Mouse (Mus musculus) heart, embryonic 11.5 days (tissue): ENCODE measurements around the gene Lmo4. TPM values are rescaled to one million over a fixed set of nuclear protein-coding genes. Genes with fewer than 3 reads are reported as not detected.

ENCODE experiments used
- ATAC-seq: fragments of 200-750 bp; cut with Nextera tagmentation; replicated peaks from 2 replicates; pipeline ENCODE4 v1.8.0; 2017; ENCODE audit warnings: moderate library complexity; ENCODE audit not compliant: insufficient number of reproducible peaks, low FRiP score, low TSS enrichment
- H3K27ac ChIP-seq: fragments of 300-500 bp; sonication (generic); 2 replicates; pipeline ENCODE4 v1.5.1; 2014; ENCODE audit warnings: mild to moderate bottlenecking, low read depth, low read length
- H3K27me3 ChIP-seq: fragments of 300-500 bp; sonication (generic); 2 replicates; pipeline ENCODE4 v1.6.1; 2014; ENCODE audit warnings: mild to moderate bottlenecking, low read length, mixed read lengths; ENCODE audit not compliant: control insufficient read depth, insufficient read depth
- H3K36me3 ChIP-seq: fragments of 300-500 bp; sonication (generic); 2 replicates; pipeline ENCODE4 v1.6.1; 2014; ENCODE audit warnings: mild to moderate bottlenecking, low read length, moderate library complexity, mixed read lengths; ENCODE audit not compliant: control insufficient read depth, insufficient read depth
- H3K4me1 ChIP-seq: fragments of 300-500 bp; sonication (generic); 2 replicates; pipeline ENCODE4 v1.6.1; 2014; ENCODE audit warnings: low read length; ENCODE audit not compliant: control insufficient read depth, insufficient read depth
- H3K4me2 ChIP-seq: fragments of 300-500 bp; sonication (generic); 2 replicates; pipeline ENCODE4 v1.6.1; 2014; ENCODE audit warnings: mild to moderate bottlenecking, moderate library complexity
- H3K4me3 ChIP-seq: fragments of 300-500 bp; sonication (generic); 2 replicates; pipeline ENCODE4 v1.5.1; 2014; ENCODE audit warnings: low read depth, low read length
- H3K9ac ChIP-seq: fragments of 300-500 bp; sonication (generic); 2 replicates; pipeline ENCODE4 v1.6.1; 2014; ENCODE audit warnings: mild to moderate bottlenecking, low read depth, low read length, moderate library complexity
- H3K9me3 ChIP-seq: fragments of 300-500 bp; sonication (generic); replicated peaks from 2 replicates; pipeline ENCODE4 v1.6.1; 2016; ENCODE audit warnings: low read length; ENCODE audit not compliant: control insufficient read depth
- WGBS: fragments of 180-500 bp; shearing (Covaris S2); extraction: QIAGEN DNeasy Blood & Tissue Kit; methylation state at CpG from one replicate; pipeline ENCODE4 v1.1.7; 2014; ENCODE audit not compliant: insufficient replicate concordance; 5-methylcytosine and 5-hydroxymethylcytosine counted together
- polyA plus RNA-seq: library from polyadenylated mRNA; unstranded; fragments of >200 nt; fragmentation: Nextera tagmentation; extraction: Ambion mirVana; gene quantifications from 2 replicates; pipeline ENCODE4 v1.2.1, GENCODE M21; 2014

The Lmo4 gene
- polyA plus RNA-seq, 1 experiment from 2014 or later, result 53.4 TPM

- Histone ChIP-seq H3K9me3 (no peaks in the 10 kb centered on the region), H3K4me2 (no peak overlapping the region), H3K9ac (no peak overlapping the region), H3K27me3 (no peaks in the 10 kb centered on the region), H3K36me3 (no peaks in the 10 kb centered on the region), H3K27ac (no peak overlapping the region), H3K4me3 (no peak overlapping the region), H3K4me1 (peaks cover 3% of the 10 kb centered on the region; the same call in 1 of the 2 replicates)
- WGBS, result 73% methylated on average over 6 of the region's 6 CpGs
- ATAC-seq, result no peak
Observed at GRCm38 (mm10) chr3:144231931-144232330, 26.9 kb upstream of the Lmo4 start.

- H3K9ac ChIP-seq, result no peak overlapping the region
- H3K27me3 ChIP-seq, result no peaks in the 10 kb centered on the region
- no peak overlapping the region for H3K4me3 ChIP-seq
- ATAC-seq, result no peak
- no peak overlapping the region for H3K4me2 ChIP-seq
- 56% methylated on average over 7 of the region's 7 CpGs for WGBS
- no peaks in the 10 kb centered on the region for H3K9me3 ChIP-seq
- H3K36me3 ChIP-seq, result no peaks in the 10 kb centered on the region
- H3K4me1 ChIP-seq, result peaks cover 3% of the 10 kb centered on the region; the same call in 1 of the 2 replicates
- H3K27ac ChIP-seq, result no peak overlapping the region
Observed at GRCm38 (mm10) chr3:144231419-144231818, 26.4 kb upstream of the Lmo4 start.

GRCm38 (mm10) chr3:144230016-144230415 lies 25.0 kb upstream of the Lmo4 start:
- peaks cover 3% of the 10 kb centered on the region; the same call in 1 of the 2 replicates for H3K4me1 ChIP-seq
- no peak overlapping the region for H3K27ac ChIP-seq
- no peak overlapping the region for H3K9ac ChIP-seq
- no peaks in the 10 kb centered on the region for H3K36me3 ChIP-seq
- ATAC-seq, result no peak
- H3K4me2 ChIP-seq, result no peak overlapping the region
- H3K9me3 ChIP-seq, result no peaks in the 10 kb centered on the region
- 47% methylated on average over 9 of the region's 9 CpGs for WGBS
- H3K27me3 ChIP-seq, result no peaks in the 10 kb centered on the region
- no peak overlapping the region for H3K4me3 ChIP-seq

- no peak overlapping the region for H3K4me2 ChIP-seq
- no peaks in the 10 kb centered on the region for H3K36me3 ChIP-seq
- 75% methylated on average over 7 of the region's 7 CpGs for WGBS
- no peaks in the 10 kb centered on the region for H3K27me3 ChIP-seq
- H3K9ac ChIP-seq, result no peak overlapping the region
- H3K4me3 ChIP-seq, result no peak overlapping the region
- ATAC-seq, result no peak
- no peaks in the 10 kb centered on the region for H3K9me3 ChIP-seq
- H3K4me1 ChIP-seq, result peaks cover 3% of the 10 kb centered on the region; the same call in 1 of the 2 replicates
- H3K27ac ChIP-seq, result no peak overlapping the region
Observed at GRCm38 (mm10) chr3:144229312-144229711, 24.3 kb upstream of the Lmo4 start.

GRCm38 (mm10) chr3:144225456-144226240 lies 20.6 kb upstream of the Lmo4 start:
- H3K4me1 ChIP-seq, result no peaks in the 10 kb centered on the region
- no peak overlapping the region for H3K27ac ChIP-seq
- no peaks in the 10 kb centered on the region for H3K9me3 ChIP-seq
- no peaks in the 10 kb centered on the region for H3K27me3 ChIP-seq
- H3K4me2 ChIP-seq, result no peak overlapping the region
- no peak overlapping the region for H3K9ac ChIP-seq
- WGBS, result 68% methylated on average over 9 of the region's 9 CpGs
- H3K4me3 ChIP-seq, result no peak overlapping the region
- ATAC-seq, result no peak
- no peaks in the 10 kb centered on the region for H3K36me3 ChIP-seq

GRCm38 (mm10) chr3:144224594-144224993 lies 19.6 kb upstream of the Lmo4 start:
- Histone ChIP-seq H3K27ac (no peak overlapping the region), H3K4me3 (no peak overlapping the region), H3K36me3 (no peaks in the 10 kb centered on the region), H3K27me3 (no peaks in the 10 kb centered on the region), H3K9me3 (no peaks in the 10 kb centered on the region), H3K4me1 (no peaks in the 10 kb centered on the region), H3K4me2 (no peak overlapping the region), H3K9ac (no peak overlapping the region)
- ATAC-seq, result no peak
- 74% methylated on average over 7 of the region's 7 CpGs for WGBS

GRCm38 (mm10) chr3:144223377-144224105 lies 18.5 kb upstream of the Lmo4 start:
- Histone ChIP-seq H3K9ac (no peak overlapping the region), H3K9me3 (no peaks in the 10 kb centered on the region), H3K36me3 (no peaks in the 10 kb centered on the region), H3K27ac (no peak overlapping the region), H3K4me3 (no peak overlapping the region), H3K4me1 (no peaks in the 10 kb centered on the region), H3K27me3 (no peaks in the 10 kb centered on the region), H3K4me2 (no peak overlapping the region)
- WGBS, result 83% methylated on average over 20 of the region's 20 CpGs
- no peak for ATAC-seq

- Histone ChIP-seq H3K4me2 (no peak overlapping the region), H3K4me1 (no peaks in the 10 kb centered on the region), H3K27ac (no peak overlapping the region), H3K9ac (no peak overlapping the region), H3K4me3 (no peak overlapping the region), H3K36me3 (no peaks in the 10 kb centered on the region), H3K27me3 (no peaks in the 10 kb centered on the region), H3K9me3 (no peaks in the 10 kb centered on the region)
- WGBS, result 47% methylated on average over 9 of the region's 9 CpGs
- ATAC-seq, result no peak
Observed at GRCm38 (mm10) chr3:144222381-144222780, 17.4 kb upstream of the Lmo4 start.
